Mouse (Mus musculus): ENCODE measurements at regions not wholly inside any gene's neighbourhood (a gene's known extent, or its start where the extent isn't known, plus 50 kb on each side); places are given as distances from the start of the nearest gene placed in this dataset.

GRCm38 (mm10) chr5:33505786-33506185 is 72.0 kb upstream of the Nkx1-1 start:
- DNase-seq (ENCODE audit: extremely low spot score in 1 of 2, low spot score in 2 of 2): no peak
- H3K4me3 ChIP-seq: no peak overlapping the region
- no peak overlapping the region for H3K27ac ChIP-seq
- intact Hi-C loops (cut with DNase I): no loop called here
- no peak for TF ChIP-seq CTCF (IDR thresholded peaks at IDR 0.05)

- intact Hi-C loops (cut with DNase I): no loop called here
- TF ChIP-seq CTCF (IDR thresholded peaks at IDR 0.05): no peak
- no peak overlapping the region for H3K4me3 ChIP-seq
- no peak for DNase-seq (ENCODE audit: extremely low spot score in 1 of 2, low spot score in 2 of 2)
- H3K27ac ChIP-seq: no peak overlapping the region
Measured at GRCm38 (mm10) chr5:33501735-33502495, 68.1 kb upstream of the Nkx1-1 start.

DNA sequence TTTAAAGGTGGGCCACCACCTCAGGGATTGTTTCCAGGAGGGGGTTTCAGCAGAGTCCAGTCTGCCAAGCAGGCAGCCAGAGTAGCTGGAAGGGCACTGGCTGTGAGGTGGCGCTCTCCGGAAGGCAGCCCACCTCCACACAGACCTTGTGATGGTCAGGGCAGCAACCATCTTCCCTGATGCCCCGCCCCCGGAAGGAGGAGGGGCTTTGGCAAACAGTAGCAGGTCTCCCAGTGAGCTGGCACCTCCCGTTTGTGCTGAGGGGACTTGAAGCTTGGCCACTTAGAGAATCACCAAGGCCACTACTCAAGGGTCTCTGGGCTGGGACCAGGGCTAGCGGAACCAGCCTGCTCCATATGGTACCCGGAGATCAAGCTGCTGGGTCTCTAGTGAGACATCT is 67.4 kb upstream of the Nkx1-1 start:
- intact Hi-C loops (cut with DNase I): no loop called here
- no peak overlapping the region for H3K4me3 ChIP-seq
- no peak overlapping the region for H3K27ac ChIP-seq
- TF ChIP-seq CTCF (IDR thresholded peaks at IDR 0.05): no peak
- DNase-seq (ENCODE audit: extremely low spot score in 1 of 2, low spot score in 2 of 2): no peak

GRCm38 (mm10) chr5:33495900-33496529 is 62.2 kb upstream of the Nkx1-1 start:
- Histone ChIP-seq H3K4me3 (no peak overlapping the region), H3K27ac (no peak overlapping the region)
- DNase-seq (ENCODE audit: extremely low spot score in 1 of 2, low spot score in 2 of 2): peak; percentile 81
- peak; percentile 91 for TF ChIP-seq CTCF (IDR thresholded peaks at IDR 0.05)
- intact Hi-C loops (cut with DNase I): loop anchor here (1.0 to 5.0 kb wide), 2 partner anchors 91 to 102 kb away; no protein-coding TSS in a partner anchor

DNA sequence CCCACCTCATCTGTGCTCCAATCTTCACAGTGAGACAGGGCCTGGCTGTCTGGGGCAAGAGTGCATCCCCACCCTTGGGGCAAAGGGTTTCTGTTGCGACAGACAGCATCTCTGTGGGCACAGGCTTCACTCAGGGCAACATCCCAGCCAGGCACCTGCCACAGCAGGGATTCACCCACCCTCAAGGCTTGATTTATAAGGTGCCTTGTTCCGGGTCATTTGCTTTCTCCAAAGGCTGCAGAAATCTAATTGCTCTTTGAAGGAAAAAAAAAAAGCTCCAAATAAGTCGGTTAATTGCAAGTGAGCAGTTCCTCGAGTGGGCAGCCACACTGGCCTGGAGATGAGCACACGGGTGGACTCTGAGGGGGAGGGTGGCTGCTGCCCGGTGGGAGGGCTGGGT is 61.5 kb upstream of the Nkx1-1 start:
- intact Hi-C loops (cut with DNase I): loop anchor here (5.0 kb wide), 1 partner anchor 92 kb away; no protein-coding TSS in a partner anchor
- no peak for TF ChIP-seq CTCF (IDR thresholded peaks at IDR 0.05)

DNA sequence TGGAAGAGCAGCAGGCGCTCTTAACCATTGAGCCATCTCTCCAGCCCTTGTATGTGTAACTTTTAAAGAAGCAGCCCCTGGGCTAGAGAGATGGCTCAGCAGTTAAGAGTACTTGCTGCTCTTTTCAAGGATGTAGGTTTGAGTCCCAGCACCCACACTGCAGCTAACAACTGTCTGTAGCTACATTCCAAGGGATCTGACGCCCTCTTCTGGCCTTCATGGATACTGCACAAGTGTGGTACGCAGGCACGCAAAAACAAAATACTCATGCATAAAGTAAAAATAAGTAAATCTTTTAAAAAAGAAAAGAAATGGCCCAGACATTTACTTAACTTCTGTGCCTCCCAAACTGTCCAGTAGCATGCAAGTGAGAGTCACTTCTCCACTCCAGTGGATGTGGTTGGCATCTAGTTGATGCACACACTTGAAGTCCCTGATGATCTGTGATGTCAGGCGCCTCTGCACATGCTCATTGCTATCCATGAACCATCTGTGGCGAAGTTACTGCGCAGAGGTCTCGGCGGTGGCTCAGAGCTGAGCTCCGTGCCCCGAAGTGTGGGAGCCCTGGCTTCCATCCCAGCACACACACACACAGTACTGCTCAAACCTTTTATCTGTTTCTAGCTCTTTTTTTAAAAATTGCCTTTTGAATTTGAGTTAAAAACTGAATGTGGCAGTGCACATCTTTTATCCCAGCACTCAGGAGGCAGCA is 59.0 kb upstream of the Nkx1-1 start:
- TF ChIP-seq CTCF (IDR thresholded peaks at IDR 0.05): peak; percentile 3
- intact Hi-C loops (cut with DNase I): no loop called here
- DNase-seq (ENCODE audit: extremely low spot score in 1 of 2, low spot score in 2 of 2): no peak
- H3K27ac ChIP-seq: no peak overlapping the region
- no peak overlapping the region for H3K4me3 ChIP-seq

More for the DNA sequence above, 61.5 kb upstream of the Nkx1-1 start:
- no peak overlapping the region for H3K27ac ChIP-seq
- DNase-seq (ENCODE audit: extremely low spot score in 1 of 2, low spot score in 2 of 2): no peak
- H3K4me3 ChIP-seq: no peak overlapping the region

- intact Hi-C loops (cut with DNase I): no loop called here
- H3K27ac ChIP-seq: no peak overlapping the region
- TF ChIP-seq CTCF (IDR thresholded peaks at IDR 0.05): no peak
- no peak for DNase-seq (ENCODE audit: extremely low spot score in 1 of 2, low spot score in 2 of 2)
- no peak overlapping the region for H3K4me3 ChIP-seq
Measured at GRCm38 (mm10) chr5:33489286-33489685, 55.5 kb upstream of the Nkx1-1 start.

- no peak for TF ChIP-seq CTCF (IDR thresholded peaks at IDR 0.05)
- intact Hi-C loops (cut with DNase I): no loop called here
- no peak overlapping the region for H3K4me3 ChIP-seq
- DNase-seq (ENCODE audit: extremely low spot score in 1 of 2, low spot score in 2 of 2): no peak
- H3K27ac ChIP-seq: no peak overlapping the region
Measured at GRCm38 (mm10) chr5:33488152-33488561, 54.4 kb upstream of the Nkx1-1 start.

- intact Hi-C loops (cut with DNase I): no loop called here
- H3K4me3 ChIP-seq: no peak overlapping the region
- DNase-seq (ENCODE audit: extremely low spot score in 1 of 2, low spot score in 2 of 2): no peak
- TF ChIP-seq CTCF (IDR thresholded peaks at IDR 0.05): no peak
- H3K27ac ChIP-seq: no peak overlapping the region
Measured at GRCm38 (mm10) chr5:33485765-33486164, 52.0 kb upstream of the Nkx1-1 start.

Measured in left cerebral cortex, adult 2 months (tissue).